Mouse (Mus musculus) inflammation-experienced regulatory T-cells, adult 6 months (primary cell): ENCODE measurements around the gene Lipf. TPM values are rescaled to one million over a fixed set of nuclear protein-coding genes. Genes with fewer than 3 reads are reported as not detected.

Source experiments
- ATAC-seq: one replicate; pipeline ENCODE4 v1.8.0; 2017
- polyA plus RNA-seq, 3 experiments: library from polyadenylated mRNA; unstranded; fragments of 100-300 nt; shearing (Covaris generic); gene quantifications; one replicate each; pipeline ENCODE4 v1.2.1; 2017

The Lipf gene
- not detected for polyA plus RNA-seq

DNA sequence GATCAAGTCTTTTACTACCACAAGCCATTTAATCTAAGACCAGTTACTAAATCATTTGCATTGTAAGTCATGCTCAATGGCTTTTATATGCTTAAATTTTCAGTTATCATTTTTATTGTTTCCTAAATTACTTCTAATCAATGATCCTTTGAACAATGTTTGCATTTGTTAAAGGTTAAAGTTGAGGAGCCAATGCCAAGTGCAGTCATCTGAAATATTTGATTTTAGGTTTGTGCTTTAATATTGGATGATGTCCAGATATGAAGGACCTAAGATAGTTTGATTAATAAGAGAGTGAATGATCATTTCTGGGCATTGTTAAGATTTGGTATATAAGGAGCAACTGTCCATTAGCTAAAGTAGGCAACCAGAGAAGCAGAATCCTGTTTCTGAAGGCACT lies at the start of gene Lipf:
Gene Lipf, plus strand, starts transcription at position 301 of the 400 bp plus-strand sequence.
- no peak for ATAC-seq

DNA sequence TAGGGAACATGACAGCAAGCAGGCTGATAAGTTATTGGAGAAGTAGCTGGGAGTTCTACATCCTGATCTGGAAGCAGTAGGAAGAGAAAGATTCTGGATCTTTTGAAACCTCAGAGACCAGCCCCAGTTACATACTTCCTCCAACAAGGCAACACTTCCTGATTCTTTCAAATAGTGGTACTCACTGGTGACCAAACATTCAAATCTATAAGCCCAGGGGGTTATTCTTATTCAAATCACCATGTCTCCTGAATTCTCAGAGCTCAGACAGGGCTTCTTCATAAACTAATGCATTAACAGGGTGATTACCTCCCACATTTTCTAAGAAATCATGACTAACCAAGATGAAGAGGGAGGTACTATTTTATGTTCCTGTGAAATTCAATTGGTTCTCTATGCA lies 36.9 kb upstream of the Lipf start:
- ATAC-seq: no peak

DNA sequence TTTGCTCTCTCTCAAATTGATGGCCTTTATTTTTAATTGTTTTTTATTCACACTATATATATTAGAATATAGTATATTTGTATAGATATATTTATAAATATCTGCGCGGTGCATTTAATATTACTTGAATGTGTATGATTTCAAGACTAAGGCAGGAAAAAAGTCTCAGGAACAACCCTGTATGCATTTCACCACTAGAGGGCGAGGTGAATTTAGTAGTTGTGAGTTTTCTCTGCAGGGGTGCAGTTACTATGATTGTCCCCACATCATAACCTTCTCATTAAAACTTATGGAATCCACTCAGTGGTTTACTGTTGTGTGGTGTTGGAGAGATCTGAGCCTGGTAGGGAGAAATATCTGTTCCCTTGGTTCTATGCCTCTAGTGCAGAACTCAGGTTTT lies 18.0 kb downstream of the Lipf start:
- ATAC-seq: no peak

DNA sequence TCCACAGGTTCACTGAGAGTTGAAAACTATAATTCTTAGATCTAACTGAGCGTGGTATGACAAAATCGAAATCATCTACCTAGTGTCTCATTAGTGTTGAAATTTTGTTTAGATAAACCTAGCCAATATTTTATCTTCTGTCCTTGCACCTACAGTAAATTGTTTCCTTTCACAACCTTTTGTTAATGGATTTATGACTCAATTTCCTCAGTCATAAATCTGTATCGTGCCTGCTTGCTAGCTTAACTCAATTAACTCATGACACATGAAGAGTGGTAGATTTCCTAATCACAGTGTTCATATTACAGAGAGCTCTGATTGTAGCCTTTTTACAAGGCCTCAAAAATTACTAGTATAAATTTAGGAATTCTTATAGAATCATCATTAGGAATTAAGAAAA lies 22.1 kb downstream of the Lipf start:
- ATAC-seq: no peak

DNA sequence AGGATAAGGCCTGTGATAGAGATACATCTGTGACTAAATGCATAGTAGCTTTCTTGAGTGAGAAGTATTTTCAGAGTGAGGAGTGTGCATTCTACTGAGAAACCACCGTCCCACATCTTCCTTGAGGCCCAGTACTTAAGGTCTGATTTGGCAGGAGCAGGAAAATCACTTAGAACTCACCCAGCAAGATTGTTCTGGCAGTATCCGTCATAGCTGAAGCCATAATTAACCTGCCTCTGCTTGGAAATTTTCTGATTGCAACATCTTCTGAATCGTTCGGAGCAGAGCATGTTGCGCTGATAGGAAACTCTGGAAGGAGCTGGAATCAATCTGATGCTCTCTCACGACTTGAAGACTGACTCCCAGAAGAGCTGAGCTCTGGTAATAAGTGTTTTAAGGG lies 47.0 kb downstream of the Lipf start, which contains the start of gene Lipk:
Gene Lipk, plus strand, starts transcription at position 289 of the 400 bp plus-strand sequence.
- ATAC-seq: no peak

DNA sequence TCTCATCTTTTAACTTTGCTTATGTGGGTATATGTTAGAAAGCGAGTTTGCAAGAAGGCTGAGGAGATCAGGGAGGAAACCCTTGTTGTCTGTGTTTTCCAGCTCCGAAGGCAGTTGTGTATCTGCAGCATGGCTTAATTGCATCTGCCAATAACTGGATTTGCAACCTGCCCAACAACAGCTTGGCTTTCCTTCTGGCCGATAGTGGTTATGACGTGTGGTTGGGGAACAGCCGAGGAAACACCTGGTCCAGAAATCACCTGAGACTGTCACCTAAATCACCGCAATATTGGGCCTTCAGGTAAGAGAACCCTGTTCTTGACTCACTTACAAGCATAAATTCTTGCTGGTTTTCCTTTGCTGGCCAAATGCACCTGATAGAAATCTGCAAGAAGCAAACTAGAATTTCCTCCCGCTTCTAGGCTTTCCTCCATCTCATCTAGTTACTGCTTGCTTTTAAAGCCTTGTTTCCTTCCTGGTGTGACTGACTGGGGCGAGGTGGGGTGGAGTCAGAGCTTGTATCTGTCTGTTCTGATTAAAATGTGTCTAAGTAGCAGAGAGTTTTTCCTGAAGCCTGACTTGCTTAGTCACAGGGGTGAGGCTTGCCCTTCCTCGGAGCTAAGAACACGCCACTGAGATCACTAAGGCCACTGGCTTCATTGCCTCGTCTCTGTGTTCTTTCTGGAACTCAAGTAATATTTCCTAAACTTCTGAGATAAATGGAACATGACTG lies 60.6 kb downstream of the Lipf start:
- ATAC-seq: no peak

DNA sequence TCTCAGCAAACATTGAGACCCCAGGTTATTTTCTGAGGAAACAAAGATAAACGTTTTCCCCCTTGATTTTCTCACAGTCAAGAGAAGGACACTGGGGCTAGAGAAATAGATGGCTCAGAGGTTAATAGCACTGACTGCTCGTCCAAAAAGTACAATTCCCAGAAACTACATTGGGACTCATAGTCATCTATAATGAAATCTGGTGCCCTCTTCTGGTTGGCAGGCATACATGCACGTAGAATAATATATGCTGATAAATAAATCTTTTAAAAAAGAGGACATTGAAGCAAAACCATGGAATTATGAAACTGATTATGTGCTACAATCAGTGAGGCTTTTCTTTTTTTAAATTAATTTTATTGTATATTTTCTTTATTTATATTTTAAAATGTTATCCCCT lies 61.8 kb downstream of the Lipf start:
- ATAC-seq: no peak

Other genes starting within 250 kb of the Lipf start
- not detected for gene Lipo2, start 209.8 kb upstream of the Lipf start, polyA plus RNA-seq
- 10 to 100 TPM in 1 of 3 experiments, 1 to 10 TPM in 2; 6.8 to 11.2 (median 7.5) TPM for gene Lipo3, start 199.2 kb upstream of the Lipf start, polyA plus RNA-seq
- not detected for gene Lipo1, start 173.7 kb upstream of the Lipf start, polyA plus RNA-seq
- not detected for gene Lipk, start 47.1 kb downstream of the Lipf start, polyA plus RNA-seq
- gene Lipn, start 106.2 kb downstream of the Lipf start, polyA plus RNA-seq: not detected
- gene Lipm, start 139.7 kb downstream of the Lipf start, polyA plus RNA-seq: not detected
- gene Ankrd22, start 204.9 kb downstream of the Lipf start, polyA plus RNA-seq: not detected
- gene Stambpl1, start 231.0 kb downstream of the Lipf start, polyA plus RNA-seq: 10 to 100 TPM; 55.7 to 96.7 (median 78.8) TPM